Mouse (Mus musculus): ENCODE data around the gene Sema4c.

DNA sequence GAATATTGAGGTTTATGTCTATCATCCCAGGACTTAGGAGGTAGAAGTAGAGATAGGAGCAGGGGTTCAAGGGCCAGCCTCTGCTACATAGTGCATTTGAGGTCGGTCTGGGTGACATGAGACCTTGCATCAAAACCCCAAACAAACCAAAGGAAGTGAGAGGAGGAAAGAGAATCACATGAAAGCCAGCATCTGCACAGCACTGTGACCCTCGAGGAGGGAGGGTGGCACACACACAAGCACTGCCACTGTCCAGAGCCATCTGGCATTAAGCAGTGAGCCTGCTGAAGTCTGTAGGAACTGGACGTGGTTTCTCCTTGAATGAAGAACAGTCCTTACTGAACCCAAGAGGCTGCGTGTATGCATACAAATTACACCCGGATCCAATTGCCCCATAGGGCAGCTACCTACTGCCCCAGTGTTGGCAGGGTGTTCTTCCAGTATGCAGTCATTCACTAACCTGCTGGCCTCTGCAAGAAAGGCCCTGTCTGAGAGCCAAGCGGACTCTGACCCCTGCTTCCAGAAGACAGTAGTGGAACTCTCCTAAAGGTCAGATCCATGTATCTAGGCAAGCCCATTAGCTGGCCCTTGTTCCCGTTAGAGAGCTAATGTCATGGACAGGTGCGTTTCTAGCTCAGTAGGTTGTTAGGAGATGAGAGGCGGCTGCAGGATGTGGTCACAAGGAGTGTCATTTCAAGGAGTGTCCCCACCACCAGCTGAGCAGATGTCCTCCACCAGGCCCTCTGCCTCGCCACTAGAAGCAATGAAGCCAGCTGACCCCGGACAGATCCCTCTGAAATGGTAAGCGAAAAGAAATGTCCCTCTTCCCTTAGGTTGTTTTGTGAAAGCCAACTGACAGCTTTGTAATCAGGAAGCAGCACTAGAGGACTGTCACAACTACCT is 46.4 kb upstream of the Sema4c start:
- no peak for TF ChIP-seq ZC3H11A (IDR thresholded peaks at IDR 0.05; ENCODE audit: borderline replicate concordance, low read depth, low read length)
- no peak for TF ChIP-seq CHD2 (IDR thresholded peaks at IDR 0.05; ENCODE audit: low read depth, low read length)
- TF ChIP-seq ZNF384 (IDR thresholded peaks at IDR 0.05; ENCODE audit: low read depth, low read length): no peak
